ENCODE assay signal across 29 mouse cellular contexts in genomic region chr10:39014836-39015235, GRCm38 (mm10). TPM values are rescaled to one million over a fixed set of nuclear protein-coding genes. Genes with fewer than 3 reads are reported as not detected.
"Had no signal": no experiment of that assay in that cellular context is flagged by ENCODE, and none has a peak within 500 bp of the region (broad histone marks: within the 10 kb centered on the region; RNA-seq: fewer than 3 reads in every experiment).

No protein-coding gene starts in this region.

- H3K4me2 ChIP-seq: embryonic facial prominence, embryonic 12.5 days; embryonic facial prominence, embryonic 13.5 days; embryonic facial prominence, embryonic 15.5 days; forebrain, embryonic 12.5 days; forebrain, embryonic 13.5 days; forebrain, embryonic 15.5 days had no signal

- H3K27ac ChIP-seq: embryonic facial prominence, embryonic 10.5 days; embryonic facial prominence, embryonic 12.5 days; embryonic facial prominence, embryonic 13.5 days; embryonic facial prominence, embryonic 15.5 days; forebrain, embryonic 10.5 days; forebrain, embryonic 12.5 days; forebrain, embryonic 13.5 days; forebrain, embryonic 15.5 days; gastrocnemius, adult 2 months; heart, adult 2 months had no signal

- ATAC-seq: forebrain, embryonic 13.5 days; forebrain, embryonic 14.5 days; forebrain, embryonic 15.5 days; forebrain, embryonic 16.5 days; forebrain, postnatal 0 days had no signal

- DNase-seq: cerebellum, adult 2 months; cerebellum, adult 8-10 months; cerebellum, adult 9-10 months; cerebellum, adult 9-11 months; cerebellum, postnatal 10 days; cerebellum, postnatal 14 days; cerebellum, postnatal 25 days; cerebellum, postnatal 36 days; embryo, embryonic 11 days; forebrain, postnatal 0 days; gastrocnemius, adult 2 months; gastrocnemius, postnatal 10 days; gastrocnemius, postnatal 14 days; gastrocnemius, postnatal 25 days; gastrocnemius, postnatal 36 days; heart, adult 2 months had no signal

- H3K9ac ChIP-seq: embryonic facial prominence, embryonic 12.5 days; embryonic facial prominence, embryonic 13.5 days; embryonic facial prominence, embryonic 15.5 days; forebrain, embryonic 12.5 days; forebrain, embryonic 13.5 days; forebrain, embryonic 15.5 days; forebrain, postnatal 0 days had no signal

- H3K4me3 ChIP-seq: embryonic facial prominence, embryonic 10.5 days; embryonic facial prominence, embryonic 12.5 days; embryonic facial prominence, embryonic 13.5 days; embryonic facial prominence, embryonic 15.5 days; erythroblast, embryonic 14.5 days; forebrain, embryonic 10.5 days; forebrain, embryonic 12.5 days; forebrain, embryonic 13.5 days; forebrain, embryonic 15.5 days; gastrocnemius, adult 2 months; heart, adult 2 months had no signal

- H3K36me3 ChIP-seq: embryonic facial prominence, embryonic 10.5 days; forebrain, embryonic 10.5 days; forebrain, embryonic 12.5 days; forebrain, embryonic 15.5 days had no signal

- H3K4me1 ChIP-seq: embryonic facial prominence, embryonic 10.5 days; embryonic facial prominence, embryonic 13.5 days; embryonic facial prominence, embryonic 15.5 days; forebrain, embryonic 10.5 days; forebrain, embryonic 12.5 days; forebrain, embryonic 13.5 days; forebrain, embryonic 15.5 days had no signal

- H3K27me3 ChIP-seq: embryonic facial prominence, embryonic 12.5 days; embryonic facial prominence, embryonic 13.5 days; embryonic facial prominence, embryonic 15.5 days; forebrain, embryonic 12.5 days; forebrain, embryonic 13.5 days; forebrain, embryonic 15.5 days had no signal

- H3K9me3 ChIP-seq: embryonic facial prominence, embryonic 10.5 days; embryonic facial prominence, embryonic 12.5 days; embryonic facial prominence, embryonic 13.5 days; embryonic facial prominence, embryonic 15.5 days; forebrain, embryonic 10.5 days; forebrain, embryonic 12.5 days; forebrain, embryonic 13.5 days; forebrain, embryonic 15.5 days had no signal

RNA-seq across cellular contexts. Expression of gene Lama4, which starts 49.5 kb away (rescaled TPM):
- total RNA-seq: common myeloid progenitor, adult 5-6 weeks; granulocyte monocyte progenitor cell, adult 5-6 weeks had no signal
- polyA plus RNA-seq: erythroblast, embryonic 14.5 days had no signal
